ENCODE assay signal across 8 mouse cellular contexts in genomic region chr11:4637534-4638234, GRCm38 (mm10). TPM values are rescaled to one million over a fixed set of nuclear protein-coding genes. Genes with fewer than 3 reads are reported as not detected.
DNase-seq lines count a peak whose midpoint lies in the region; ATAC-seq and TF ChIP-seq lines count a peak whose summit lies in the region.

Gene Ascc2 (plus strand): TSS chr11:4637747.

- peaks cover 8% of the 10 kb centered on the region for H3K4me1 ChIP-seq in heart, embryonic 11.5 days (ENCODE audit: control insufficient read depth, insufficient read depth, low read length)
- peaks cover 9% of the 10 kb centered on the region for H3K4me1 ChIP-seq in kidney, embryonic 16.5 days (ENCODE audit: insufficient read depth, low read length)
- H3K4me1 ChIP-seq in liver, adult 2 months (ENCODE audit: control insufficient read depth, insufficient read depth, low read length) = peaks cover 9% of the 10 kb centered on the region

- peak; percentile 96 for ATAC-seq in erythroblast, adult 5-6 weeks (replicated peaks; ENCODE audit: low FRiP score, poor library complexity, severe bottlenecking)
- ATAC-seq in heart, embryonic 11.5 days (replicated peaks; ENCODE audit: insufficient number of reproducible peaks, low FRiP score, low TSS enrichment) = peak; percentile 93
- ATAC-seq in kidney, embryonic 16.5 days (ENCODE audit: low FRiP score, low TSS enrichment) = peak; percentile 93

- peak within 1 kb of the TSS; percentile 77 for H3K4me2 ChIP-seq in heart, embryonic 11.5 days
- H3K4me2 ChIP-seq in kidney, embryonic 16.5 days (replicated peaks; ENCODE audit: low read depth, low read length) = peak within 1 kb of the TSS; percentile 58
- peak within 1 kb of the TSS; percentile 98 for H3K4me2 ChIP-seq in myocyte (ENCODE audit: low read depth)

- peak within 1 kb of the TSS; percentile 80 for H3K9ac ChIP-seq in heart, embryonic 11.5 days (ENCODE audit: low read depth, low read length)
- peak within 1 kb of the TSS; percentile 74 for H3K9ac ChIP-seq in kidney, embryonic 16.5 days (replicated peaks; ENCODE audit: low read length)
- H3K9ac ChIP-seq in liver, adult 2 months (ENCODE audit: low read depth, low read length) = peak within 1 kb of the TSS; percentile 85

- no peaks in the 10 kb centered on the region for H3K27me3 ChIP-seq in heart, embryonic 11.5 days (ENCODE audit: control insufficient read depth, insufficient read depth, low read length)
- no peaks in the 10 kb centered on the region for H3K27me3 ChIP-seq in kidney, embryonic 16.5 days (ENCODE audit: insufficient read depth, low read length)
- no peaks in the 10 kb centered on the region for H3K27me3 ChIP-seq in liver, adult 2 months (ENCODE audit: control insufficient read depth, insufficient read depth, low read length)
- no peaks in the 10 kb centered on the region for H3K27me3 ChIP-seq in myocyte (ENCODE audit: control insufficient read depth, insufficient read depth, insufficient read length)
- H3K27me3 ChIP-seq in splenic B cell, adult 2 months (ENCODE audit: control insufficient read depth, insufficient read depth, low read length, poor library complexity, severe bottlenecking) = no peaks in the 10 kb centered on the region

- DNase-seq in B cell, adult 2 months = peak; percentile 91 to 92
- DNase-seq in brain, adult 2 months (ENCODE audit: low read depth, low spot score) = peak; percentile 93
- DNase-seq in liver, adult 2 months (ENCODE audit: extremely low read depth, low read depth, low spot score) = peak; percentile 86
- DNase-seq in splenic B cell, adult 2 months (ENCODE audit: low read depth, low spot score) = peak; percentile 85

- H3K4me3 ChIP-seq in heart, embryonic 11.5 days (ENCODE audit: low read depth, low read length) = peak within 1 kb of the TSS; percentile 86
- peak within 1 kb of the TSS; percentile 74 for H3K4me3 ChIP-seq in kidney, embryonic 16.5 days (ENCODE audit: low read length)
- H3K4me3 ChIP-seq in liver, adult 2 months (ENCODE audit: insufficient read depth, low read depth, low read length) = peak within 1 kb of the TSS; percentile 94
- H3K4me3 ChIP-seq in myocyte = peak within 1 kb of the TSS; percentile 84

- 0 out of 2 replicates have a peak, but pooled peaks have one; percentile 53 for TF ChIP-seq POLR2A in liver, adult 2 months (IDR thresholded peaks at IDR 0.05; ENCODE audit: extremely low read depth, insufficient read depth, low read length)
- peak; percentile 69 for TF ChIP-seq POLR2A in myocyte (IDR thresholded peaks at IDR 0.05; ENCODE audit: insufficient read length, low read depth)

- peak within 1 kb of the TSS; percentile 44 for H3ac ChIP-seq in myocyte (ENCODE audit: control insufficient read depth, insufficient read length)

- peaks cover 16% of the 10 kb centered on the region; the same call in 1 of the 2 replicates for H3K79me2 ChIP-seq in liver, adult 2 months (ENCODE audit: control insufficient read depth, insufficient read depth, low read length)
- peaks cover 50% of the 10 kb centered on the region for H3K79me2 ChIP-seq in myocyte (ENCODE audit: control insufficient read depth, insufficient read depth)

- under 1% methylated on average over 35 of the region's 35 CpGs for WGBS in heart, embryonic 11.5 days (ENCODE audit: insufficient replicate concordance)
- WGBS in kidney, embryonic 16.5 days = under 1% methylated on average over 35 of the region's 35 CpGs
- WGBS in liver, adult 2 months = under 1% methylated on average over 35 of the region's 35 CpGs

- peak within 1 kb of the TSS; percentile 74 for H3K27ac ChIP-seq in heart, embryonic 11.5 days (ENCODE audit: low read depth, low read length)
- peak within 1 kb of the TSS; percentile 70 for H3K27ac ChIP-seq in kidney, embryonic 16.5 days (ENCODE audit: low read length)
- peak within 1 kb of the TSS; percentile 80 for H3K27ac ChIP-seq in liver, adult 2 months (replicated peaks; ENCODE audit: insufficient read depth, low read depth, low read length)

- TF ChIP-seq CTCF in liver, adult 2 months (IDR thresholded peaks at IDR 0.05; ENCODE audit: low read depth, low read length) = peak; percentile 21; the same call in 1 of the 2 replicates

- H3K36me3 ChIP-seq in heart, embryonic 11.5 days (ENCODE audit: control insufficient read depth, insufficient read depth, low read length) = no peaks in the 10 kb centered on the region
- H3K36me3 ChIP-seq in kidney, embryonic 16.5 days (ENCODE audit: insufficient read depth, low read length) = peaks cover 10% of the 10 kb centered on the region; the same call in 1 of the 2 replicates
- H3K36me3 ChIP-seq in liver, adult 2 months (ENCODE audit: control insufficient read depth, insufficient read depth, low read length) = peaks cover 8% of the 10 kb centered on the region
- H3K36me3 ChIP-seq in myocyte (ENCODE audit: control insufficient read depth, insufficient read depth) = peaks cover 18% of the 10 kb centered on the region
- H3K36me3 ChIP-seq in splenic B cell, adult 2 months (ENCODE audit: control insufficient read depth, insufficient read depth, low read length, poor library complexity, severe bottlenecking) = no peaks in the 10 kb centered on the region

- H3K9me3 ChIP-seq in heart, embryonic 11.5 days (replicated peaks; ENCODE audit: control insufficient read depth, low read length) = no peaks in the 10 kb centered on the region
- H3K9me3 ChIP-seq in kidney, embryonic 16.5 days (ENCODE audit: low read length) = no peaks in the 10 kb centered on the region

TF ChIP-seq in myocyte, 11 proteins besides CTCF, POLR2A, EP300 and RAD21:
- no peak for TF ChIP-seq E2F4 (IDR thresholded peaks at IDR 0.05; ENCODE audit: insufficient read depth)
- no peak for TF ChIP-seq TCF12 (IDR thresholded peaks at IDR 0.05; ENCODE audit: insufficient read depth, poor library complexity, severe bottlenecking)
- TF ChIP-seq CEBPB (IDR thresholded peaks at IDR 0.05; ENCODE audit: insufficient read depth, poor library complexity, severe bottlenecking) = no peak
- TF ChIP-seq POLR2AphosphoS2 (IDR thresholded peaks at IDR 0.05; ENCODE audit: insufficient read length, low read depth) = peak; percentile 80
- no peak for TF ChIP-seq USF1 (IDR thresholded peaks at IDR 0.05; ENCODE audit: low read depth)
- TF ChIP-seq MAX (IDR thresholded peaks at IDR 0.05; ENCODE audit: low read depth) = peak; percentile 7
- TF ChIP-seq MYOG (IDR thresholded peaks at IDR 0.05; ENCODE audit: control insufficient read depth in 1 of 3, insufficient read depth in 1 of 3, insufficient read length in 2 of 3, low read depth in 2 of 3) = peak in 2 of 3 experiments; percentile 63 to 85
- TF ChIP-seq MYOD1 (IDR thresholded peaks at IDR 0.05; ENCODE audit: control insufficient read depth in 1 of 3, insufficient read length in 2 of 3, low read depth in 2 of 3) = peak in 2 of 3 experiments; percentile 13 to 59
- no peak for TF ChIP-seq REST (IDR thresholded peaks at IDR 0.05; ENCODE audit: insufficient read depth, insufficient read length)
- TF ChIP-seq TCF3 (IDR thresholded peaks at IDR 0.05; ENCODE audit: insufficient read length, low read depth) = no peak

RNA-seq across cellular contexts. Expression of gene Ascc2, which starts in this region (rescaled TPM):
- 5.6 and 13.4 TPM in 2 replicates for total RNA-seq in erythroblast, adult 5-6 weeks (2015; ENCODE audit: low replicate concordance)
- total RNA-seq in erythroblast, adult 5-6 weeks (2017; ENCODE audit: low replicate concordance) = 14.4 and 17.8 TPM in 2 replicates
- polyA plus RNA-seq in heart, embryonic 11.5 days (2014; fragmentation: Nextera tagmentation; extraction: Ambion mirVana) = 28.4 and 29.0 TPM in 2 replicates
- polyA plus RNA-seq in kidney, embryonic 16.5 days (2015; fragmentation: Nextera tagmentation; extraction: Ambion mirVana) = 33.4 and 36.0 TPM in 2 replicates
- total RNA-seq in liver, adult 2 months (2014; rRNA removed) = 8.5 and 12.4 TPM in 2 replicates
- 9.7 and 9.9 TPM in 2 replicates for polyA plus RNA-seq in liver, adult 2 months (2012; rRNA removed)
- polyA plus RNA-seq in myocyte (2012; fragmentation: generic; extraction: Trizol) = 57.6 TPM

Comparison
In these comparisons a context has a peak if more than half of its experiments do, and no peak if none do; other contexts are left out.
1. Peak in every context shown above with its lines: DNase-seq, ATAC-seq, H3K4me3 ChIP-seq and H3K27ac ChIP-seq.